Mouse (Mus musculus) lung, postnatal 0 days (tissue): ENCODE measurements around the gene Kcnq2.

Source experiments
- CTCF ChIP-seq: IDR thresholded peaks from 2 replicates; pipeline ENCODE4 v1.5.1; 2016; ENCODE audit warnings: antibody characterized with exemption, mild to moderate bottlenecking
- EP300 ChIP-seq: IDR thresholded peaks from 2 replicates; pipeline ENCODE4 v1.6.1; 2016; ENCODE audit warnings: antibody characterized with exemption, mild to moderate bottlenecking, control low read depth

DNA sequence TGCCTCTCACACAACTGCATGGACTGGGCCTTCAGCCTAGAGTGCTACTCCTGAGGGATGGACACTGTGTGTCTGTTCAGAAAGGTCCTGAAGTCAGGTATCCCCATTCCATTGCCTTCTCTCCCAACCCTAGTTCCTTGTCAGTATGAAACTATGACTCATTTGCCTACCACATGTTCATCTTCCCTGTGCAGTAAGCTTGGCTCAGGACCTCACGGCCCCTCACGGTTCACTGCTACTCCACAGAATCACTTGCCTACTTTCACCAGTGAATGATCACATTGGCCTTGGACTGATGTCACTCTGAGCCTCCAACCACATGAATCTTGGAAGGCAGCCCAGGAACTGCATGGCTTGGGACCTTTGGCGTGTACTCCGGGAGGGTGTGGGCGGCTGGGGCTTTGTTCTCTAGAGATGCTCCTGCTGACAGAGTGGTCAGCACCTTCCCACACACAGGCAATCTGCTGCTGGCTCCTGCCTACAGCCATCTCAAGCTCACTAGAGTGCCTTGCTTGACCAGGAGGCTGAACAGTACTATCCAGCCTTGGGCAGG, 4.6 kb upstream of the Kcnq2 start:
- TF ChIP-seq CTCF (no peak), EP300 (no peak)
